Comparison of ENCODE assay signal across 8 mouse cellular contexts in the genomic region with DNA sequence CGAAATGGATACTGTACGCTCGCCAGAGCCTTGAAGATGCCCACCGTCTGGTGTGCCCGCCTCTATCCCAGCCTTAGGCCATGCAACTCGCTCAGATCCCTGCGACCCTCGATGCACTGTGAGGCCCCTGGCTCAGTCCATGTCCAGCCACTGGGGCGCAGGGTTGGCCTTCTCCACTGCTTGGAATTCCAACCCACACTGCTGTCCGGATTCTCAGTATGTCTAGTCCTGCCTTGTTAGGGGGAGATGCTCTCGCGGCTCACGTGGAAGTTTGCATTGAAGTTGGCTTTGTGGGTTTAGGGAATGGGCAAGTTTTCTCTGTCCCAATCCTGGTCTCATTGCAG. TPM values are rescaled to one million over a fixed set of nuclear protein-coding genes. Genes with fewer than 3 reads are reported as not detected.
DNase-seq lines count a peak whose midpoint lies in the region; ATAC-seq and TF ChIP-seq lines count a peak whose summit lies in the region.

No protein-coding gene starts in this region.

- no peak for TF ChIP-seq POLR2A in kidney, adult 2 months (IDR thresholded peaks at IDR 0.05; ENCODE audit: low read depth, low read length)
- no peak for TF ChIP-seq POLR2A in bone marrow macrophage, adult 2 months (IDR thresholded peaks at IDR 0.05; ENCODE audit: borderline replicate concordance, low read depth, low read length)

- H3K9ac ChIP-seq in hindbrain, embryonic 14.5 days, result peak overlapping the region; percentile 82
- H3K9ac ChIP-seq in midbrain, embryonic 13.5 days (replicated peaks), result peak overlapping the region; percentile 84

- H3K4me2 ChIP-seq in hindbrain, embryonic 14.5 days (replicated peaks), result peak overlapping the region; percentile 81
- H3K4me2 ChIP-seq in midbrain, embryonic 13.5 days (replicated peaks), result peak overlapping the region; percentile 73

- peaks cover 7% of the 10 kb centered on the region; the same call in 1 of the 2 replicates for H3K4me1 ChIP-seq in kidney, adult 2 months (ENCODE audit: control insufficient read depth, insufficient read depth, low read length)
- H3K4me1 ChIP-seq in bone marrow macrophage, adult 2 months (ENCODE audit: control insufficient read depth, insufficient read depth, low read length), result peaks cover 12% of the 10 kb centered on the region
- H3K4me1 ChIP-seq in hindbrain, embryonic 14.5 days (replicated peaks; ENCODE audit: control insufficient read depth, insufficient read depth, low read length), result peaks cover 14% of the 10 kb centered on the region
- peaks cover 39% of the 10 kb centered on the region for H3K4me1 ChIP-seq in midbrain, embryonic 13.5 days (replicated peaks)

- H3K4me3 ChIP-seq in kidney, adult 2 months (ENCODE audit: insufficient read depth, low read depth, low read length), result peak overlapping the region; percentile 94
- peak overlapping the region; percentile 96 for H3K4me3 ChIP-seq in bone marrow macrophage, adult 2 months (ENCODE audit: insufficient read depth, low read length)
- H3K4me3 ChIP-seq in hindbrain, embryonic 14.5 days (replicated peaks; ENCODE audit: low read length), result peak overlapping the region; percentile 73
- peak overlapping the region; percentile 69 for H3K4me3 ChIP-seq in midbrain, embryonic 13.5 days (replicated peaks)

- H3K27ac ChIP-seq in kidney, adult 2 months (ENCODE audit: insufficient read depth, low read depth, low read length), result no peak overlapping the region
- no peak overlapping the region for H3K27ac ChIP-seq in bone marrow macrophage, adult 2 months (ENCODE audit: insufficient read depth, low read depth, low read length)
- H3K27ac ChIP-seq in hindbrain, embryonic 14.5 days, result peak overlapping the region; percentile 85
- peak overlapping the region; percentile 90 for H3K27ac ChIP-seq in midbrain, embryonic 13.5 days

- 2% methylated on average over 13 of the region's 13 CpGs for WGBS in kidney, adult 2 months
- WGBS in hindbrain, embryonic 14.5 days, result under 1% methylated on average over 13 of the region's 13 CpGs
- under 1% methylated on average over 13 of the region's 13 CpGs for WGBS in midbrain, embryonic 13.5 days

- no peaks in the 10 kb centered on the region for H3K27me3 ChIP-seq in kidney, adult 2 months (replicated peaks; ENCODE audit: control insufficient read depth, insufficient read depth, low read length)
- no peaks in the 10 kb centered on the region for H3K27me3 ChIP-seq in hindbrain, embryonic 14.5 days (ENCODE audit: control insufficient read depth, insufficient read depth, low read length)
- peaks cover 15% of the 10 kb centered on the region for H3K27me3 ChIP-seq in midbrain, embryonic 13.5 days

- no peaks in the 10 kb centered on the region for H3K36me3 ChIP-seq in kidney, adult 2 months (ENCODE audit: control insufficient read depth, insufficient read depth, low read length)
- H3K36me3 ChIP-seq in hindbrain, embryonic 14.5 days (replicated peaks; ENCODE audit: control insufficient read depth, insufficient read depth), result no peaks in the 10 kb centered on the region
- no peaks in the 10 kb centered on the region for H3K36me3 ChIP-seq in midbrain, embryonic 13.5 days

- H3K9me3 ChIP-seq in hindbrain, embryonic 14.5 days (ENCODE audit: control insufficient read depth, low read length), result no peaks in the 10 kb centered on the region
- no peaks in the 10 kb centered on the region for H3K9me3 ChIP-seq in midbrain, embryonic 13.5 days

- ATAC-seq in hindbrain, embryonic 14.5 days (ENCODE audit: low FRiP score), result peak; percentile 25
- ATAC-seq in midbrain, embryonic 13.5 days, result peak; percentile 46; the same call in 1 of the 2 replicates
- ATAC-seq in granulocyte monocyte progenitor cell, adult 5-6 weeks (replicated peaks; ENCODE audit: poor library complexity, severe bottlenecking), result no peak

- DNase-seq in kidney, adult 2 months, result no peak
- no peak for DNase-seq in kidney, adult 18-20 months
- no peak for DNase-seq in hindbrain, embryonic 14.5 days (ENCODE audit: low spot score)
- DNase-seq in thymus, adult 18-20 months, result no peak
- DNase-seq in adrenal gland, adult (ENCODE audit: inconsistent age in 2 of 2, low spot score in 1 of 2), result no peak

- TF ChIP-seq CTCF in kidney, adult 2 months (conservative IDR thresholded peaks at IDR 0.05; ENCODE audit: insufficient read depth, insufficient read length, low read depth, low read length), result no peak
- no peak for TF ChIP-seq CTCF in bone marrow macrophage, adult 2 months (IDR thresholded peaks at IDR 0.05; ENCODE audit: low read depth, low read length)

RNA-seq across cellular contexts. Expression of a gene that starts 0.5 kb away (rescaled TPM):
- polyA plus RNA-seq in kidney, adult 2 months (2012; rRNA removed), result 4.6 and 6.1 TPM in 2 replicates
- polyA plus RNA-seq in bone marrow macrophage, adult 2 months (2012; ENCODE audit: insufficient read depth, insufficient read length, missing spikeins), result 68.8 and 85.3 TPM in 2 replicates
- polyA plus RNA-seq in hindbrain, embryonic 14.5 days (2014; fragmentation: Nextera tagmentation; extraction: Ambion mirVana), result 19.6 and 23.7 TPM in 2 replicates
- polyA plus RNA-seq in midbrain, embryonic 13.5 days (2015; fragmentation: Nextera tagmentation; extraction: Ambion mirVana), result 21.7 and 21.9 TPM in 2 replicates
- total RNA-seq in granulocyte monocyte progenitor cell, adult 5-6 weeks (2014; fragmentation: Nextera tagmentation), result 84.3 and 85.6 TPM in 2 replicates
- total RNA-seq in granulocyte monocyte progenitor cell, adult 5-6 weeks (2017), result 67.3 and 72.3 TPM in 2 replicates

RNA-seq across cellular contexts. Expression of a gene that starts 1.7 kb away (rescaled TPM):
- 2.2 and 2.4 TPM in 2 replicates for polyA plus RNA-seq in kidney, adult 2 months (2012; rRNA removed)
- 1.4 and 1.6 TPM in 2 replicates for polyA plus RNA-seq in bone marrow macrophage, adult 2 months (2012; ENCODE audit: insufficient read depth, insufficient read length, missing spikeins)
- polyA plus RNA-seq in hindbrain, embryonic 14.5 days (2014; fragmentation: Nextera tagmentation; extraction: Ambion mirVana), result 6.2 and 6.6 TPM in 2 replicates
- 6.2 and 6.5 TPM in 2 replicates for polyA plus RNA-seq in midbrain, embryonic 13.5 days (2015; fragmentation: Nextera tagmentation; extraction: Ambion mirVana)
- 0.77 and 3.7 TPM in 2 replicates for total RNA-seq in granulocyte monocyte progenitor cell, adult 5-6 weeks (2014; fragmentation: Nextera tagmentation)
- 0.17 and 0.31 TPM in 2 replicates for total RNA-seq in granulocyte monocyte progenitor cell, adult 5-6 weeks (2017)

Comparison
In these comparisons a context has a peak if more than half of its experiments do, and no peak if none do; other contexts are left out.
1. H3K27ac ChIP-seq: peak in hindbrain, embryonic 14.5 days (single experiment) and midbrain, embryonic 13.5 days (single experiment); none in kidney, adult 2 months (single experiment) and bone marrow macrophage, adult 2 months (single experiment).
2. Peak in every context shown above with its lines, with median percentiles within 50 percentile points of each other: H3K4me3 ChIP-seq.